ENCODE assay signal across 9 mouse cellular contexts in genomic region chr7:127936216-127936884, GRCm38 (mm10). TPM values are rescaled to one million over a fixed set of nuclear protein-coding genes. Genes with fewer than 3 reads are reported as not detected.
DNase-seq lines count a peak whose midpoint lies in the region; ATAC-seq and TF ChIP-seq lines count a peak whose summit lies in the region.
"Had no signal": no experiment of that assay in that cellular context is flagged by ENCODE, and none has a peak within 500 bp of the region (broad histone marks: within the 10 kb centered on the region; RNA-seq: fewer than 3 reads in every experiment).

No protein-coding gene starts in this region.

- no peaks in the 10 kb centered on the region for H3K9me3 ChIP-seq in E14TG2a.4 (ENCODE audit: low read length)
- no peaks in the 10 kb centered on the region for H3K9me3 ChIP-seq in forebrain, embryonic 16.5 days (ENCODE audit: control insufficient read depth, low read length)
- no peaks in the 10 kb centered on the region for H3K9me3 ChIP-seq in liver, embryonic 15.5 days (replicated peaks)

- H3K27ac ChIP-seq in forebrain, embryonic 16.5 days (ENCODE audit: low read length) = no peak overlapping the region
- no peak overlapping the region for H3K27ac ChIP-seq in liver, embryonic 15.5 days (replicated peaks)

- peak; percentile 93 for DNase-seq in heart, adult 11 months
- DNase-seq in heart, adult 8-10 months (ENCODE audit: low spot score) = no peak
- DNase-seq in embryo, embryonic 10.5 days (ENCODE audit: low spot score) = no peak
- no peak for DNase-seq in kidney, adult 9 months

- H3K9ac ChIP-seq in forebrain, embryonic 16.5 days (replicated peaks; ENCODE audit: low read depth, low read length) = peak overlapping the region; percentile 91
- H3K9ac ChIP-seq in liver, embryonic 15.5 days = peak overlapping the region; percentile 81

- H3K4me3 ChIP-seq in E14TG2a.4 (replicated peaks; ENCODE audit: low read length) = peak overlapping the region; percentile 94
- peak overlapping the region; percentile 84 for H3K4me3 ChIP-seq in forebrain, embryonic 16.5 days (replicated peaks; ENCODE audit: low read length)
- peak overlapping the region; percentile 72 for H3K4me3 ChIP-seq in liver, embryonic 15.5 days (replicated peaks)

- no peaks in the 10 kb centered on the region for H3K36me3 ChIP-seq in E14TG2a.4 (ENCODE audit: insufficient read depth, low read length)
- H3K36me3 ChIP-seq in forebrain, embryonic 16.5 days (ENCODE audit: control insufficient read depth, insufficient read depth) = no peaks in the 10 kb centered on the region
- H3K36me3 ChIP-seq in liver, embryonic 15.5 days (replicated peaks) = no peaks in the 10 kb centered on the region

- no peak for ATAC-seq in forebrain, embryonic 16.5 days
- ATAC-seq in liver, embryonic 15.5 days (ENCODE audit: insufficient read depth) = no peak
- ATAC-seq in inflammation-experienced regulatory T-cells, adult 6 months = no peak

- WGBS in forebrain, embryonic 16.5 days = 57% methylated on average over 18 of the region's 18 CpGs
- WGBS in liver, embryonic 15.5 days (ENCODE audit: insufficient replicate concordance) = 54% methylated on average over 18 of the region's 18 CpGs

- H3K4me2 ChIP-seq in forebrain, embryonic 16.5 days (ENCODE audit: low read length) = peak overlapping the region; percentile 90
- peak overlapping the region; percentile 100 for H3K4me2 ChIP-seq in liver, embryonic 15.5 days

- TF ChIP-seq CTCF in E14TG2a.4 (conservative IDR thresholded peaks at IDR 0.05; ENCODE audit: low read length) = no peak

- H3K27me3 ChIP-seq in E14TG2a.4 (ENCODE audit: insufficient read depth, low read length) = 0 out of 2 replicates have a peak, but pooled peaks cover 3% of the 10 kb centered on the region
- no peaks in the 10 kb centered on the region for H3K27me3 ChIP-seq in forebrain, embryonic 16.5 days (replicated peaks; ENCODE audit: control insufficient read depth, insufficient read depth, low read length)
- H3K27me3 ChIP-seq in liver, embryonic 15.5 days = no peaks in the 10 kb centered on the region

- peaks cover 49% of the 10 kb centered on the region for H3K4me1 ChIP-seq in E14TG2a.4 (replicated peaks; ENCODE audit: low read depth, low read length)
- peaks cover 14% of the 10 kb centered on the region for H3K4me1 ChIP-seq in forebrain, embryonic 16.5 days (replicated peaks; ENCODE audit: control insufficient read depth, insufficient read depth, low read length)
- peaks cover 39% of the 10 kb centered on the region for H3K4me1 ChIP-seq in liver, embryonic 15.5 days (replicated peaks)

RNA-seq across cellular contexts. Expression of gene Prss8, which starts 6.4 kb away (rescaled TPM):
- total RNA-seq in heart, adult 8-10 months (2022) = not detected
- polyA plus RNA-seq in forebrain, embryonic 16.5 days (2015; fragmentation: Nextera tagmentation; extraction: Ambion mirVana) = 0.19 and 0.32 TPM in 2 replicates
- polyA plus RNA-seq in liver, embryonic 15.5 days (2015; fragmentation: Nextera tagmentation; extraction: Ambion mirVana) = 13.9 and 17.4 TPM in 2 replicates
- not detected for polyA plus RNA-seq in inflammation-experienced regulatory T-cells, adult 6 months (2017; shearing (Covaris generic))
- total RNA-seq: hematopoietic stem cell, adult 5-6 weeks had no signal

RNA-seq across cellular contexts. Expression of gene Prss36, which starts 10.2 kb away (rescaled TPM):
- 10 to 100 TPM in 1 of 4 experiments, 1 to 10 TPM in 3; 8.7 to 10.4 (median 8.9) TPM for total RNA-seq in heart, adult 8-10 months (2022)
- 13.2 TPM in 2 replicates for polyA plus RNA-seq in forebrain, embryonic 16.5 days (2015; fragmentation: Nextera tagmentation; extraction: Ambion mirVana)
- 2.7 and 3.3 TPM in 2 replicates for polyA plus RNA-seq in liver, embryonic 15.5 days (2015; fragmentation: Nextera tagmentation; extraction: Ambion mirVana)
- 1 to 10 TPM; 1.5 to 3.7 (median 3.0) TPM for polyA plus RNA-seq in inflammation-experienced regulatory T-cells, adult 6 months (2017; shearing (Covaris generic))

RNA-seq across cellular contexts. Expression of gene Kat8, which starts 24.0 kb away (rescaled TPM):
- total RNA-seq in heart, adult 8-10 months (2022) = 10 to 100 TPM; 13.6 to 16.8 (median 15.3) TPM
- polyA plus RNA-seq in forebrain, embryonic 16.5 days (2015; fragmentation: Nextera tagmentation; extraction: Ambion mirVana) = 53.3 and 55.4 TPM in 2 replicates
- 15.0 TPM in 2 replicates for polyA plus RNA-seq in liver, embryonic 15.5 days (2015; fragmentation: Nextera tagmentation; extraction: Ambion mirVana)
- polyA plus RNA-seq in inflammation-experienced regulatory T-cells, adult 6 months (2017; shearing (Covaris generic)) = 10 to 100 TPM; 18.5 to 41.8 (median 34.5) TPM

RNA-seq across cellular contexts. Expression of gene Fus, which starts 30.9 kb away (rescaled TPM):
- total RNA-seq in heart, adult 8-10 months (2022) = 100 to 1,000 TPM; 129 to 232 (median 187) TPM
- polyA plus RNA-seq in forebrain, embryonic 16.5 days (2015; fragmentation: Nextera tagmentation; extraction: Ambion mirVana) = 342 and 386 TPM in 2 replicates
- polyA plus RNA-seq in liver, embryonic 15.5 days (2015; fragmentation: Nextera tagmentation; extraction: Ambion mirVana) = 120 and 123 TPM in 2 replicates
- polyA plus RNA-seq in inflammation-experienced regulatory T-cells, adult 6 months (2017; shearing (Covaris generic)) = 10 to 100 TPM; 42.5 to 56.3 (median 52.6) TPM

RNA-seq across cellular contexts. Expression of gene Bckdk, which starts 32.5 kb away (rescaled TPM):
- 100 to 1,000 TPM; 119 to 144 (median 142) TPM for total RNA-seq in heart, adult 8-10 months (2022)
- polyA plus RNA-seq in forebrain, embryonic 16.5 days (2015; fragmentation: Nextera tagmentation; extraction: Ambion mirVana) = 79.4 and 81.7 TPM in 2 replicates
- 51.5 and 59.2 TPM in 2 replicates for polyA plus RNA-seq in liver, embryonic 15.5 days (2015; fragmentation: Nextera tagmentation; extraction: Ambion mirVana)
- polyA plus RNA-seq in inflammation-experienced regulatory T-cells, adult 6 months (2017; shearing (Covaris generic)) = 10 to 100 TPM; 64.4 to 75.5 (median 66.0) TPM

Comparison
In these comparisons a context has a peak if more than half of its experiments do, and no peak if none do; other contexts are left out.
1. RNA of gene Prss8, which starts 6.4 kb away (polyA plus RNA-seq): 13.9 to 17.4 TPM in liver, embryonic 15.5 days; 0.19 to 0.32 TPM in forebrain, embryonic 16.5 days and not detected in inflammation-experienced regulatory T-cells, adult 6 months; every median in the first group is over 10 times any median in the second.
2. Peak in every context shown above with its lines, with median percentiles within 50 percentile points of each other: H3K4me3 ChIP-seq.